Mouse (Mus musculus): Measurements from ENCODE around the gene 4930523C07Rik. TPM values are rescaled to one million over a fixed set of nuclear protein-coding genes. Genes with fewer than 3 reads are reported as not detected.

Gene 4930523C07Rik
- polyA plus RNA-seq, 1 experiment from 2014 or later: 2.7 TPM

GRCm38 (mm10) chr1:160105426-160105825 lies 61.2 kb downstream of the 4930523C07Rik start:
- Histone ChIP-seq H3K27ac (ENCODE audit: low read length) (no peak overlapping the region), H3K27me3 (ENCODE audit: control insufficient read depth, insufficient read depth, low read depth, low read length) (no peaks in the 10 kb centered on the region), H3K36me3 (ENCODE audit: control insufficient read depth, insufficient read depth, low read length) (no peaks in the 10 kb centered on the region), H3K9me3 (replicated peaks; ENCODE audit: control insufficient read depth, low read length, poor library complexity, severe bottlenecking) (no peaks in the 10 kb centered on the region), H3K4me3 (ENCODE audit: low read depth, low read length) (no peak overlapping the region), H3K4me1 (ENCODE audit: control insufficient read depth, insufficient read depth, low read length) (no peaks in the 10 kb centered on the region), H3K4me2 (ENCODE audit: low read length) (no peak overlapping the region), H3K9ac (ENCODE audit: low read depth, low read length) (no peak overlapping the region)
- WGBS: 92% methylated on average over 5 of the region's 5 CpGs
- no peak for ATAC-seq

- H3K4me1 ChIP-seq (ENCODE audit: control insufficient read depth, insufficient read depth, low read length): no peaks in the 10 kb centered on the region
- 77% methylated on average over 2 of the region's 2 CpGs for WGBS
- H3K9me3 ChIP-seq (replicated peaks; ENCODE audit: control insufficient read depth, low read length, poor library complexity, severe bottlenecking): no peaks in the 10 kb centered on the region
- no peak overlapping the region for H3K4me2 ChIP-seq (ENCODE audit: low read length)
- ATAC-seq: no peak
- H3K27ac ChIP-seq (ENCODE audit: low read length): no peak overlapping the region
- H3K4me3 ChIP-seq (ENCODE audit: low read depth, low read length): no peak overlapping the region
- no peaks in the 10 kb centered on the region for H3K27me3 ChIP-seq (ENCODE audit: control insufficient read depth, insufficient read depth, low read depth, low read length)
- H3K9ac ChIP-seq (ENCODE audit: low read depth, low read length): no peak overlapping the region
- no peaks in the 10 kb centered on the region for H3K36me3 ChIP-seq (ENCODE audit: control insufficient read depth, insufficient read depth, low read length)
These were observed 64.4 kb downstream of the 4930523C07Rik start for GRCm38 (mm10) chr1:160108604-160109003.

- Histone ChIP-seq H3K4me2 (ENCODE audit: low read length) (no peak overlapping the region), H3K27ac (ENCODE audit: low read length) (no peak overlapping the region), H3K9ac (ENCODE audit: low read depth, low read length) (no peak overlapping the region), H3K27me3 (ENCODE audit: control insufficient read depth, insufficient read depth, low read depth, low read length) (no peaks in the 10 kb centered on the region), H3K36me3 (ENCODE audit: control insufficient read depth, insufficient read depth, low read length) (no peaks in the 10 kb centered on the region), H3K4me1 (ENCODE audit: control insufficient read depth, insufficient read depth, low read length) (no peaks in the 10 kb centered on the region), H3K4me3 (ENCODE audit: low read depth, low read length) (no peak overlapping the region), H3K9me3 (replicated peaks; ENCODE audit: control insufficient read depth, low read length, poor library complexity, severe bottlenecking) (no peaks in the 10 kb centered on the region)
- 74% methylated on average over 2 of the region's 2 CpGs for WGBS
- no peak for ATAC-seq
These were observed 79.8 kb downstream of the 4930523C07Rik start for GRCm38 (mm10) chr1:160123957-160124356.

Other genes with a start within 250 kb of the 4930523C07Rik start
- gene Tnn, start 109.2 kb downstream of the 4930523C07Rik start, polyA plus RNA-seq (2015; fragmentation: Nextera tagmentation; extraction: Ambion mirVana): 0.04 and 0.06 TPM in 2 replicates
- 124 and 128 TPM in 2 replicates for gene Mrps14, start 150.8 kb downstream of the 4930523C07Rik start, polyA plus RNA-seq (2015; fragmentation: Nextera tagmentation; extraction: Ambion mirVana)
- gene Cacybp, start 168.5 kb downstream of the 4930523C07Rik start, polyA plus RNA-seq (2015; fragmentation: Nextera tagmentation; extraction: Ambion mirVana): 279 and 287 TPM in 2 replicates